Mouse (Mus musculus): Measurements from ENCODE around the gene Igflr1. TPM values are rescaled to one million over a fixed set of nuclear protein-coding genes. Genes with fewer than 3 reads are reported as not detected.
A peak's percentile ranks its signal among the peaks of the same experiment; 100 is the strongest.

Igflr1 gene
- total and polyA plus RNA-seq, 3 experiments, result 0.23 to 3.7 (median 0.75) TPM

- Histone ChIP-seq H3K4me3 (peak overlapping the region; percentile 71), H3K9ac (ENCODE audit: low read depth, low read length) (peak overlapping the region; percentile 41), H3K27me3 (ENCODE audit: control insufficient read depth, insufficient read depth, low read length) (no peaks in the 10 kb centered on the region), H3K36me3 (ENCODE audit: control insufficient read depth, insufficient read depth, low read length) (no peaks in the 10 kb centered on the region), H3K4me1 (ENCODE audit: control insufficient read depth, insufficient read depth, low read length) (peaks cover 5% of the 10 kb centered on the region), H3K27ac (peak overlapping the region; percentile 99), H3K79me2 (replicated peaks; ENCODE audit: control insufficient read depth, insufficient read depth, low read length) (no peaks in the 10 kb centered on the region)
- DNase-seq, result no peak
- WGBS, result under 1% methylated on average over 27 of the region's 27 CpGs
- intact Hi-C loops (cut with DNase I), result loop anchor here (1.0 kb wide), 1 partner anchor 26 kb away; the partner anchor contains the start of gene Kmt2b
- TF ChIP-seq CTCF (IDR thresholded peaks at IDR 0.05), result no peak
- no peak for TF ChIP-seq POLR2A (IDR thresholded peaks at IDR 0.05; ENCODE audit: insufficient read depth, low read depth, low read length)
- no peak for TF ChIP-seq EP300 (IDR thresholded peaks at IDR 0.05; ENCODE audit: insufficient read depth, low read depth, low read length)
These were observed 2.6 kb upstream of the Igflr1 start for GRCm38 (mm10) chr7:30562526-30563116.

- Histone ChIP-seq H3K36me3 (ENCODE audit: control insufficient read depth, insufficient read depth, low read length) (no peaks in the 10 kb centered on the region), H3K79me2 (replicated peaks; ENCODE audit: control insufficient read depth, insufficient read depth, low read length) (no peaks in the 10 kb centered on the region), H3K27ac (peak within 1 kb of the TSS; percentile 99), H3K27me3 (ENCODE audit: control insufficient read depth, insufficient read depth, low read length) (no peaks in the 10 kb centered on the region), H3K4me3 (peak within 1 kb of the TSS; percentile 71), H3K9ac (ENCODE audit: low read depth, low read length) (peak within 1 kb of the TSS; percentile 72), H3K4me1 (ENCODE audit: control insufficient read depth, insufficient read depth, low read length) (peaks cover 5% of the 10 kb centered on the region)
- peak; percentile 63; the same call in 1 of the 2 replicates for TF ChIP-seq POLR2A (IDR thresholded peaks at IDR 0.05; ENCODE audit: insufficient read depth, low read depth, low read length)
- no peak for TF ChIP-seq CTCF (IDR thresholded peaks at IDR 0.05)
- TF ChIP-seq EP300 (IDR thresholded peaks at IDR 0.05; ENCODE audit: insufficient read depth, low read depth, low read length), result peak; percentile 73
- WGBS, result under 1% methylated on average over 45 of the region's 45 CpGs
- intact Hi-C loops (cut with DNase I), result loop anchor here (1.0 kb wide), 1 partner anchor 25 kb away; the partner anchor contains the start of gene Kmt2b
- DNase-seq, result peak; percentile 93 to 97
These were observed 1.9 kb upstream of the Igflr1 start, which contains the start of the genes U2af1l4, Gm49396 and Psenen for GRCm38 (mm10) chr7:30563117-30563905. TSS of gene U2af1l4 (plus strand) at chr7:30563301. TSS of gene Gm49396 (plus strand) at chr7:30563344. TSS of gene Psenen (minus strand) at chr7:30563627.

- Histone ChIP-seq H3K4me3 (peak overlapping the region; percentile 71), H3K4me1 (ENCODE audit: control insufficient read depth, insufficient read depth, low read length) (peaks cover 3% of the 10 kb centered on the region), H3K27ac (peak overlapping the region; percentile 99), H3K36me3 (ENCODE audit: control insufficient read depth, insufficient read depth, low read length) (no peaks in the 10 kb centered on the region), H3K27me3 (ENCODE audit: control insufficient read depth, insufficient read depth, low read length) (no peaks in the 10 kb centered on the region), H3K79me2 (replicated peaks; ENCODE audit: control insufficient read depth, insufficient read depth, low read length) (no peaks in the 10 kb centered on the region), H3K9ac (ENCODE audit: low read depth, low read length) (0 out of 2 replicates have a peak overlapping the region, but pooled peaks have one; percentile 3)
- no peak for DNase-seq
- TF ChIP-seq EP300 (IDR thresholded peaks at IDR 0.05; ENCODE audit: insufficient read depth, low read depth, low read length), result no peak
- TF ChIP-seq CTCF (IDR thresholded peaks at IDR 0.05), result no peak
- no peak for TF ChIP-seq POLR2A (IDR thresholded peaks at IDR 0.05; ENCODE audit: insufficient read depth, low read depth, low read length)
- intact Hi-C loops (cut with DNase I), result loop anchor here (1.0 kb wide), 1 partner anchor 24 kb away; the partner anchor contains the start of gene Kmt2b
- WGBS, result 27% methylated on average over 6 of the region's 6 CpGs
These were observed 1.3 kb upstream of the Igflr1 start for GRCm38 (mm10) chr7:30563906-30564280.

- H3K36me3 ChIP-seq (ENCODE audit: control insufficient read depth, insufficient read depth, low read length), result no peaks in the 10 kb centered on the region
- TF ChIP-seq POLR2A (IDR thresholded peaks at IDR 0.05; ENCODE audit: insufficient read depth, low read depth, low read length), result no peak
- TF ChIP-seq CTCF (IDR thresholded peaks at IDR 0.05), result no peak
- TF ChIP-seq EP300 (IDR thresholded peaks at IDR 0.05; ENCODE audit: insufficient read depth, low read depth, low read length), result no peak
- WGBS, result 74% methylated on average over 9 of the region's 9 CpGs
- no peaks in the 10 kb centered on the region for H3K27me3 ChIP-seq (ENCODE audit: control insufficient read depth, insufficient read depth, low read length)
- DNase-seq, result no peak
- H3K79me2 ChIP-seq (replicated peaks; ENCODE audit: control insufficient read depth, insufficient read depth, low read length), result no peaks in the 10 kb centered on the region
- intact Hi-C loops (cut with DNase I), result no loop called here
- H3K4me1 ChIP-seq (ENCODE audit: control insufficient read depth, insufficient read depth, low read length), result peaks cover 2% of the 10 kb centered on the region; the same call in 1 of the 2 replicates
- no peak overlapping the region for H3K9ac ChIP-seq (ENCODE audit: low read depth, low read length)
- H3K4me3 ChIP-seq, result no peak overlapping the region
- H3K27ac ChIP-seq, result no peak overlapping the region
These were observed 806 bp downstream of the Igflr1 start for GRCm38 (mm10) chr7:30566033-30566432.

- no peak overlapping the region for H3K27ac ChIP-seq
- H3K27me3 ChIP-seq (ENCODE audit: control insufficient read depth, insufficient read depth, low read length), result no peaks in the 10 kb centered on the region
- DNase-seq, result no peak
- WGBS, result 92% methylated on average over 11 of the region's 11 CpGs
- peaks cover 2% of the 10 kb centered on the region; the same call in 1 of the 2 replicates for H3K4me1 ChIP-seq (ENCODE audit: control insufficient read depth, insufficient read depth, low read length)
- intact Hi-C loops (cut with DNase I), result no loop called here
- TF ChIP-seq EP300 (IDR thresholded peaks at IDR 0.05; ENCODE audit: insufficient read depth, low read depth, low read length) (no peak), POLR2A (IDR thresholded peaks at IDR 0.05; ENCODE audit: insufficient read depth, low read depth, low read length) (no peak), CTCF (IDR thresholded peaks at IDR 0.05) (no peak)
- H3K36me3 ChIP-seq (ENCODE audit: control insufficient read depth, insufficient read depth, low read length), result no peaks in the 10 kb centered on the region
- no peak overlapping the region for H3K4me3 ChIP-seq
- no peak overlapping the region for H3K9ac ChIP-seq (ENCODE audit: low read depth, low read length)
- no peaks in the 10 kb centered on the region for H3K79me2 ChIP-seq (replicated peaks; ENCODE audit: control insufficient read depth, insufficient read depth, low read length)
These were observed 2.3 kb downstream of the Igflr1 start for GRCm38 (mm10) chr7:30567555-30567954.

All from heart, adult 2 months (tissue).